Mouse (Mus musculus) urinary bladder, adult 2 months (tissue): ENCODE data around the gene Obscn. TPM values are rescaled to one million over a fixed set of nuclear protein-coding genes. Genes with fewer than 3 reads are reported as not detected.

ENCODE experiments used
- DNase-seq: peaks from one replicate; pipeline ENCODE4 v3.0.0; 2022; ENCODE audit warnings: low spot score
- polyA plus RNA-seq: library from polyadenylated mRNA; depleted of rRNA; stranded (reverse); fragments of >200 nt; gene quantifications from 2 replicates; pipeline ENCODE4 v1.2.3, GENCODE M21; 2012

Gene Obscn
- polyA plus RNA-seq, 1 experiment, result 0.14 TPM

DNA sequence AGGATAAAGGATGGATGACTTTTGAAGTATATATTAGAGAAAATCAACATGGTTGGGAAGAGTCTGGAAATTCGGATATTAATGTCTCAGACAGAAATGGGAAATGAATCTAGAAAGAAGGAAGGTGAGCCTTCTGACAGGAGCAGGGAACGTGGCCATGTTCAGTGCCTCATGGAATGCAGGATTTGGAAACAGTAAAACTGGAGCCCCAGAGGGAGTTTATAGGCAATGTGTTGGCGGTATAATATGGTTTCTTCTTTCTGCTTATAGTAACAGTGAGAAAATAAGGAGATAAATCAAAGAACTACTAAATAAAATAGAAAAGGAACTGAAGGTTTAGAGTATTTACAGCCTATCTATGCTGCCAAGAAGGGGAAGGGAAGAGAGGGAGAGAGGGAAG is 78.2 kb downstream of the Obscn start:
- DNase-seq, result no peak

DNA sequence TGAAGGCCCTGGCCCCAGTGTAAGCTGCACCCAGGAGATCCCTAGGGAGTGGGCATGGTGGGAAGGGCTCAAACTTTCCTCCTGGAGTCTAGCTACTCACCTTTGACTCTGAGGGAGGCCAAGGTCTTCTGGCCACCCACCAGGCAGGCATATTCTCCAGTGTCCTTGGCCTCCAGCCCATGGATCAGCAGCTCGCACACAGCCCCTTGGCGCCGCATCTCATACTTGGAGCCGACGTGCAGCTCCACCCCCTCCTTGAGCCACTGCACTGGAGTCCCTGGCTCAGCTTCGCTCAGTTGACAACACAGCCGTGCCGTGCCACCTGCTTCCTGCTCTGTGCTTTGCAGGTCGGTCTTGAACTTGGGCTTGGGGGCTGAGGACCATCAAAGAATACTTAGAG is 85.2 kb downstream of the Obscn start:
- DNase-seq, result no peak

DNA sequence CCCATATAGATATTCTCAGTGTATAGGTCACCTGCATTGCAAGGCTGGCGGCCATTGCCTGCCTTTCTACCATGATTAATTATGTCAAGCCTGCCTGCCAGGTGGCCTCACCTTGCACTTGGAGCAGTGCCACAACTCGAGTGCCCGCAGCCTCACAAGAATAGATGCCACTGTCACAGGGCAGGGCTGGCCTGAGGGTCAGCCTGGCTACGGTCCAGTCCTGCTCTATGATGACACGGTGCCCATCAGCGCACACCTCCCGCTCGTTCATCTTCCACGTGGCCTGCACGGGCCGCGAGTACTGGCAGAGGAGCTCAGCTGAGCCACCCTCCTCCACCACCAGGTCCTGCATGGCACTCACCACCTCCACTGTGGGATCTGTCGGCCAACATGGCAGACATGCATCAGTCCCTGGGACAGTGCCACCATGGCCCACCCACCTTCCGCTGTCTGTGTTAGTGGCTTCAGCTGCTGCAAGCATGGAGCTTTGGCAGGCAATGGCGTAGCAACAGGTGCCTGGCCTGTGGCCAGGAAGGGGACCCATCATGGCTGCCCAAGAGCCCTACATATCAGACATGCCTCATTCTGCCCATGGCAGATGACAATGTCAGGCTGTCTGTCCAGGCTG is 91.4 kb downstream of the Obscn start:
- DNase-seq, result no peak

DNA sequence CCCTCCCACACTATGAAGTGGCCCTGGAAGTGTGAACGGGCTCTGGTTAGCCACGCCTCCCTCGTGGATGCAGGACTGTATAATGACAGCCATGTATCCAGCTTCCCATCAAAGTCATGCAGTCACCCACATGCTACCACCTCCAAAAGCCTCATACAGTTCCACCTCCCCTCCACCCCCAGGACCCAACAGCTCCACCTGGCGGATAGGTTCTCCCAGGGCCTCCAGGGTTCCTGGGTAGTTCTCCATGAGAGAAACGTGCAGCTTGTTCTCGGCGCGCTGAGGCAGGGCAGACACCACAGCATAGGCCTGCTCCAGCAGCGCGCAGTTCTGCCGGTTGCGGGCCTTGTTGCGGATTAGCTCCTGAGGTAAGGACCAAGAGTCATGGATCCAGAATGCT is 107.2 kb downstream of the Obscn start:
- no peak for DNase-seq

DNA sequence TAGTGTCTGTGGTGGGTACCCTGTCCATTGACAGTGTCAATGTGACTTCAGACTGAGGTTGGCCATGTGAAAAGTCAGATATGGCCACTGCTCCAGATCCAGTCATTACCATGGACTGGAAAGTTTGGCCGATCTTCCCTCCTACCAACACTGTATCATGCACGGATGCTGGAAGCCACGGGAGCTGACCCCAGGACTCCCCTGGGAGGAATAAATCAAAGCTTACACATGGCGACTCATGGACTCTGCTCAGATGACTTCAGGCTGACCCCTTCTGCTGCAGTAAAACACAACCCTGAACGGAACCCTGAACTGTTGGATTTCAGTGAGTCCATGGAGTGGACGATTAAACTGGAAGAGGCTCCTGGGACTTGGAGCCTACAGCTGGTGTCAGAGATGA is 109.8 kb downstream of the Obscn start:
- DNase-seq, result no peak

DNA sequence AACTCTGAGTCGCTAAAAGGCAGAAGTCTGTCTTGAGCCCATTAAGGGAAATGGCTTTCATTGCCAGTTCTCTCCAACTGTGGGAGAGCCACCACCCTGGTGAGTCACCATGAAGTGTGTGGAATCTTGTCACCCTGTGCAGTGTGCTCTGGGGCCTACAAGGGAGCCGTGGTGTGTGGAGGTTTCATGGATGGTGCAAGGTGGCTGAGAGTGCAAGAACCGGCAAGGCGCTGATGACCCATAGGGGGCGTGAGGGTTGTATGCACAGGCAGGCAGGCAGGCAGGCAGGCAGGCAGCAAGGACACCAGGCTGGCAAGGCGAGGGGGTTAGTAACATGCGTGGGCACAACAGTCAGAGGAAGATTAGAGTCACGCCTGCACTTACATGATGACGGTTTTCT is 121.2 kb downstream of the Obscn start:
- no peak for DNase-seq

DNA sequence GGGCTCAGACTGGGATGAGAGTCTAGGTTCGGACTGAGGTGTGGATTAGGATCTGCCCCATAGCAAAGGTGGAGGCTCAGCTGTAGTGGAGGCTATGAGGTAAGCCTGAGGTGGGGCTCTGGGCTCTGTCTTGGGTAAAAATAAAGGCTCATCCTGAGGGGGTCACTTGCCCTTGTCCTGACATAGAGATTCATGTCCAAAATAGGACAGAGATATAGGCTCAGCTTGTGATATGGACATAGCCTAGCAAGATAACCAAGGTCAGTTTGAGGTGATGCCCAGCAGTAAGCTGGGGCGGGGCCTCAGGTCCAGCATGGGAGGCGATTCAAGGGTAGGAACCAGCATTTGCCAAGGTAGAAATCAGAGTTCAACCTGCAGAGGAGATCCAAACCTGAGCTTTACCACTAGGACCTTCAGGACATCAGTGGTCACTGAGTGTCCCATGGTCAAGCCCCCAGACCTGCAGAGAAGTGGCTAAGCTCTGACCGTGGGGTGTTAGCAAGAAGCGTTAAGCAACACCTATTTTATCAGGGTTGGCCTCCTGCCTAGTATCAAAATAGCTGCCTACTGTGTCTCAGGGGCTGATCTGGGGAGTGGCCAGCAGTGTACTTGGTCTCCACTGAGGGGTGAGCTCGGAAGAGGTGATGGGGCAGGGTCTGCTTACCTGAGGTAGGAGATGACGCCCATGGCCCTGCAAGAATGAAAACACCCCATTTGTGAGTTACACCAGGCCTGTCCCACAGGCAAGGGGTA is 133.7 kb downstream of the Obscn start:
- DNase-seq, result no peak

DNA sequence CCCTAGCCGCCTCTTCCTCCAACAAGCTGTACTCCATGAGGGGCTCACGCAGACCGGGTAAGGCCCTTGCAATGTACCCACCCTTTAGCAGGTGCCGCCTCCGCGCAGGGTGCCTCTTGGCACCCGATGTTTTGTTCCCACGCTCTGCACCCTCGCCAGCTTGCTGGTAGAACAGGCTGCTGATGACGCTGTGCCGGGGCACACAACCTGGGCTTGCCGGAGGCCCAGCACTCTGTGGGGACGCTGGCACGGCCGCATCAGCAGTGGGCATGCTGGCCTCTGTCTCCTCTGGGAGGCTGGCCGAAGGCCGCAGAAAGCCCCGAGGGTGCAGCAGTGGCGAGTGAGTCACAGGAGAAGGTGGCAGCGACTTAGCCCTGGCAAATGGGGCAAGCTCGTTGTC is 135.6 kb downstream of the Obscn start:
- no peak for DNase-seq

DNA sequence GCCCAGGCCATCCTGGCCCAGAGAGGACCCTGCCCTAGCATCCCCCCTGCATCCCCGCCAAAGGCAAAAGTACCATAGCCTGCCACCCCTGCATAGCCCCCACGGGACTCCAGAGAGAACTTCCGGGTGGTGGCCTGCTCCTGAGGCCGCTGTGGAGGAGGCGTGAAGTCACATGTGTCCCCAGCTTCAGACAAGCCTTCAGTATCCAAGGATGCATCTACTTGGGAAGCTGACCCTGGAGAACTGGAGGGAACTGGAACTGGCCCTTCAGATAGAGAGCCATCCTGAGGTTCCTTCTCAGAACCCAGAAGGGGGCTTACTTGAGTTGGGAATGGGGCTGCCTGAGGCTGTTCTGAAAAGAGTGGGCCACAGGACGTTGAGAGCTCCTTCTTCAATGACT is 136.4 kb downstream of the Obscn start:
- DNase-seq, result no peak

DNA sequence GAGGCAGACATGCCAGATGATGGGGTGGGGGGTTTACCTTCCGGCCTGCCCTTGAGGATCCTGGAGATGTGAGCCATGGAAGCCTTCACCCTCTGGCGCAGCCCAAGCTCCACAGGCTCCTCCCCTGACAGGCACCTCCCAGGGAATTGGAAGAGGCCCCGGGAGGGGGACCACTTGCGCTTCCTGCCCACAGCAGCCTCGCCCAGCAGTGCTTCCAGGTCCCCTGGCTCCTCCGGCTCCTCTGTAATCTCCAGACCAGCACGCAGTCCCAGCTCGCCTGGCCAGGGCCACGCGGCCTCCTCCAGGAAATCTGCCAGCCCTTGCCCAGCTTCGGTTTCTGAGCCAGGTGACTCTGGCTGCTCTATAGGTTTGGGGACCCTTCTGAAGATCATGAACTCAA is 137.0 kb downstream of the Obscn start:
- no peak for DNase-seq

DNA sequence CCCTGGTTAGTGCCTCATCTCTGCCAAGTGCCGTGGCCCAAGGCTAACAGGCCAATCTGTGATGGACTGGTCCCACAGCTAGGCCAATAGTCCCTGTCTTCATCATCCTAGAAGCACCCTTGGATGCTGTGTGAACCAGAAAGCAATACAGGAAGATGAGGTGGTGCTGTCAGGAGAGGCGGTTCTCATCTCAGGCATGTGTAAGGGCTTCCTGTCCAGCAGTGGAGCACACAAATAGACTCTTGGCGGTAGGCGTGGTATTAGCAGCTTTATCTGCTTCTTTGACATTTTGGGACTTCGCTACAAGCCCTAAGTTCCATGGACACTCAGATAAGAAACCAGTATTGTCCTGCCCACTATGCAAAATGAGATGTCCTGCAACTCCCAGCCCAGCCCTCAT is 138.7 kb downstream of the Obscn start:
- DNase-seq, result no peak

DNA sequence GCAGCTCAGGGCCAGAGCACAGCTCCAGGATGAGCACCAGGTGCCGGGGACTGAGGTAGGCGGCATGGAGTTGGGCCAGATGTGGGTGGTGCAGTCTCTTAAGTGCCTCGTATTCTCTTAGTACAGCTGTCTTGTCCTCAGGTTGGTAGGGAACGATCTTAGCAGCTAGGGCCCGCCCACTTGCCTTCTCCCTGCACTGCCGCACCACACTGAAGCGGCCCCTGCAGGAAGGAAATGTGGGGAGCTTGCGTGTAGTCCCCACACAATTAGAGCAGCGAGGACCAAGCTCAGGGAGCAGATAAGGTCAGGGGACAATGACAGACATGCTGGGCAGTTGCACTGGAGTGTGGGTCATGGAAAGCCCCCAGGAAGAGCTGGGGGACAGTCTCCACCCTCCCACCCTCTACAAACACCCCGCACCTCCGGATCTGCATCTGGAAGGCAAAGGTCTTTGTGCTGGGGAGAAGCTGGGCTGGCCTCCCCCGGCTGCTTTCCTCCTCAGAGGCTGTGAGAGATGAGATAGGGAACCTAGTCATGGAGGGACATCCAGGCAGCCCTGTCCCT is 140.3 kb downstream of the Obscn start:
- no peak for DNase-seq

DNA sequence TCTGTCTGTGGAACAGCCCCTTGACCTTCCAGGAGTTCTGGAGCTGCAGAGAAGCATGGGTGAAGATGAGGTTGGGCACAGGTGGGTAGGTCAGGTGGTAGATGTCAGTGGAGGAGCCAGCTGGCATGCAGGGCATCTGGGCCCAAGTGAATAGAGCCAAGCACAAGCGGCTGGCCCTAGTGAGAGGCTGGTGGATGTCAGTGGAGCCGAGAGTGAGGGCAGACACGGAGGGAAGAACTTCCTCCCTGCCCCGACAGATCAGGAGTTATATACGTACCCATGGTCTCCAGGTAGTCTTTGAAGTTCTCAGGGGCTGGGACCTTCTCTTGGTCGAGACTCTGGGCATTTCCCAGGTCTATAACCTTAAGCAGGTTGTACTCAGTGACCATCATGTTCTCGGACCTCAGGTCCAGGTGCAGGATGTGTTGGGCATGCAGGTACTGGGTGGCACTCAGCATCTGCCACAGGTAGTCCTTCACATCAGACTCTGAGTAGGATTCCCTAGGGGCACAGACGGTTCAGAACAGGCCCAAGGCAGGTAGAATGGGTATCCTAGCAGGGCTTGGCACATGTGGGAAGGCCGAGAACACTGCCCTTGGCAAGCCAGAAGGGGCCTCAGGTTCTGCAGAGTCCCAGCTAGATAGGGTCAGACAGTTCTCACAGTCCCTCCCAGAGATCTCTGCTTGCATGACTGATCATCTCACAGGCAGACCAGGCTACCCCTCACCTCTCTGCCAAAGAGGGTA is 141.0 kb downstream of the Obscn start:
- DNase-seq, result no peak

DNA sequence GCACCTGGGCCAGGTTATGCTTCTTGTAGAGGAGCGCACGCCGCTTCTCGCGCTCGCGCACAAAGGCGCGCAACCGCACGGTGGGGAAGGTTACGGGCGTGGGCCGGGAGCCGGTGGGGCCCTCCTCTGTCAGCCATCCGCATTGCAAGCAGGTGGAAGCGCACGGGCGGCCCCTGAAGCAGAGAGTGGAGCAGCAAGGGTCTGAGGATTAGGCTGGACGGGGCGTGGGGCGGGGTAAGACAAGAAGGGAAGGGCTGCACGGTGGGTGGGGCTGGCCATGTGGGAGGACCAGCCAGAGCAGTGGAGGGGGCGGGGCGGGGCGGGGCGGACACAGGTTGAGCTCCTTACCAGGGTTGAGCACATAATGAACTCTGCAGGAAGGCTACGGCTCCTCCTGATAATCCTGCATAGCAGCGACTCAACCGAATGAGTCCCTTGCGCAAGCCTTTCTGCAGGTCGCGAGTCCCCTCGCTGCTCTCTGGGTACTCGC is 141.8 kb downstream of the Obscn start:
- DNase-seq, result no peak

DNA sequence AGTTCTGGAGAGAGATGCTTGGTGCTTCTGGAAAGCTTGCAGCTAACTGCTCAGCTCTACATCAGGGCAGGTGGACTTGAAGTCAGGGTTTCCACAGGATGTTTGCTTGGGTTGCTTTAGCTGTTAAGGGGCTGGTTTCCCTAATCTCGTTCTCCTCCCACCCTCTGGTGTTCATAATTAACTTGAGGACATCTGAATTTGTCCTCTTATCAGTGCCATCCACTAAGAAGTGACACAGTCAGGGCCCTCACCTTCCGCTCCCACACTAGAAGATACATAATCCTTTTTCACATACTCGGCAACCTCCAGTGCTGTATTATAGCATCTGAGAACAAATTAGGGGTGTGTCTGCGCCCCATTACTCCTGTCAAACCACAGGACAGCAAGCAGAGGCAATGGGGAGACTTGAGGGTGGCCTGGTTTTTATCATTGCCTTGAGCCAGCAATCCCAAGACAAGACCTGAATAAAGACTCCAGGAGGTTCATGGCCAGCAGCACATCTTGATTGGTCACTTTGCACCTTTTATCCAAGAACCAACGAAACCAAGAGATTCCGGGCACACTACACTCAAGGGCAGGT is 143.0 kb downstream of the Obscn start:
- no peak for DNase-seq

DNA sequence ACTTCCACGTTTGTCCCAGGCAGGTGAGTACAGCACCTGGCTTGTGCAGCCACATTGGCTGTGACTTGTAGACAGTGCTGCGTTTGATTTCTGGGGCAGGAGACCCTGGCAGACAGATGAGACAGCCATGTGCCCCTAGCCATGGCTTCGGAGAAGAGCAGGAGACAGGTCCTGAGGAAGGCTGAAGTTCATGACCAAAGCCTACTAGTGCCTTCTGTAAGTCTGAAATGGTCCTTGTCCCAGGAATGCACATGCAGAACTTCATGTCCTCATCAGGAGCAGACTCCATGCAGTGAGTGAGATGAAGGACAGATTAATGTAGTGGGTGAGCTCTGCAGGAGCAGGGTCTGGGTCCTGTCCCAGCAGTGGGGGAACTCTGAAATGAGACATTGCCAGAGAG is 144.3 kb downstream of the Obscn start:
- DNase-seq, result no peak

DNA sequence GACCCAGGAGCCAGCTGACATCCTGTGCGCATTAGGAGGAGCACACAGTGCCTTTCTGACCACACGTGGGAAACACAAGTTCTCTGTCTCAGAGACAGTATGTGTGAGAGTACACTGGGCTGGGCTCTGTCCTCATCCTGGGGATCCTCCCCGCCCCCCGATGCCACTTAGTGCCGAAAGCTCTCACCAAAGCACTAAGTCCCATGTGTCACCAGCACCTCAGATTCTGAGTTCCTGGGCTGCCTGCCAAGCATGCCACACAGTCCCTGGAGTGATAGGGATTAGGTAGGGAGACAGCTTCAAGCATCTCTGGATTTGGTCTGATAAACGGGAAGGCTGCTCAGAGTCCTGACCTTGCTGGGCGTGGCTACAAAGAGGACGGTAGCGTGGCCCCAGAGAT is 145.4 kb downstream of the Obscn start:
- no peak for DNase-seq

DNA sequence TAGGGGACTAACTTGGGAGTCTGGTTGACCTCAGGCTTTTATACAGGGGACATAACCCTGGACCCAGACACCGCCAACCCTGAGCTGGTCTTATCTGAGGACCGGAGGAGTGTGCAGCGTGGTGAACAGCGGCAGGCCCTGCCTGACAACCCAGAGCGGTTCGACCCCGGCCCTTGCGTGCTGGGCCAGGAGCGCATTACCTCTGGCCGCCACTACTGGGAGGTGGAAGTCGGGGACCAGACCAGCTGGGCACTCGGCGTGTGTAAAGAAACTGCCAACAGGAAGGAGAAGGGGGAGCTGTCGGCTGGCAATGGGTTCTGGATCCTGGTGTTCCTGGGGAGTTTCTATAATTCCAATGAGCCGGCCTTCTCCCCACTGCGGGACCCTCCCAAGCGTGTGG is 146.1 kb downstream of the Obscn start:
- DNase-seq, result no peak

DNA sequence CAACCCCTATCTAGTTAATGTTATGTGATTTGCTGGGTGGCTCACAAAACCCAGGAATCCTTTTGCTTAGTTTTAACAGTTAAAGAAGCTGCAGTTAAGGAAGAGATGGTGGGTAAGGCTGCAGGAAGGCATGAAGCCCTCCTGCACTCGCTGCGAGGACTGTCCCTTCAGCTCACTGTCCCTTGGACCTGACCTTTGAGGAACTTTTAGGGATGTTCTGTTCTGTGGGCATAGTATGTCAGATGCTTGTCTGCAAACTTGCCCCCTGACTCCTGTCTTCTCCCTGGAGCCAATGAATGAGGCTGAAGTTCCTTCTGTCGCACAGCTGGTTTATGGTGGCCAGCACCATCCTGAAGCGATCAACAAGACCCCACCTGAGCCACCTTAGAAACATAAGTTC is 147.0 kb downstream of the Obscn start:
- DNase-seq, result no peak

DNA sequence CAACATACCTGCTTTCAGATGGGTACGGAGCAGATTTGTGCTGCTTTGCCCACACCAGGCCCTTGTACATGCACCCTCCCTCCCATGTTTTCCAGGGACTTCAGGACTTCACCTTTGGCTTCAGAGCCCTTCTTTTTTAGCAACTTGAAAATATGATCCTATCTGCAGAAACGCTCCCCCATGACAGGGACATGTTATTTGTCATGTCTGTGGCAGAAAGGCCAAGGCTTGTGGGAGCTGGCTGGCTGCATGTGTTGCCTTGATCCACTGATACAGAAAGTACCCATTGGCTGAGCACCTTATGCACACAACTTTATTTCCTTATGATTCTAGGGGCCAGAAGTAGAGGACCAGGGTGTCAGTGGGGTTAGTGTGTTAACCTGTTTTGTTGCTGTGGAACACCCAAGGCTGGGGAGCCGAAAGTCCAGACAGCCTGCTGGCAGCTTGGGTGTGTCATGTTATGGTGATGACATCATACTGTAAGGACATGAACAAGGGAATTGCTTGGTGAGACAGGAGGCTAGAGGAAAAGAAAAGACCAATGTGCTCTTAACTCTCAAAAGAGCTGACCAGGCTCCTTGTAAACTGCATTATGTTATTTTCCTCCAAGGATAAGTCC is 150.8 kb downstream of the Obscn start:
- DNase-seq, result no peak

DNA sequence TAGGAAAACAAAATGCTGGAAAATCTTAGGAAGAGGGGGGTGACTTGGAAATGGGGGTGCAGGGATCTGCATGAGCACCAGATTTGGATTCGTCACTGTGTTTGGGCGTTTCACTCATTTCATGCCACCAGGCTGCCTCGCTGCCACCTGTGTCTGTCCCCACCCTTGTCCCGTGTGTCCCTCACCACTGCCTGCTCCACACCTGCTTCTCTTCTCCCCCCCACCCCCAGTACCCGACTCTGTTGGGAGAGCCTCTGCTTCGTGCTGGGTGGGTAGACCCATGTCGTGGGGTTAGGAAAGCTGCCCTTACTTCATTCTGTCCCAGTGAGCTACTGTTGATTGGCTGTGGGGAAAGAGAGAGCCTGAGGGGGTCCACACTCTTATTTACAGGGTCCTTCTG is 151.5 kb downstream of the Obscn start:
- no peak for DNase-seq
